Mouse (Mus musculus): ENCODE measurements around the gene Gpx1. TPM values are rescaled to one million over a fixed set of nuclear protein-coding genes. Genes with fewer than 3 reads are reported as not detected.

The Gpx1 gene
- polyA plus RNA-seq, 1 experiment from 2014 or later = 2,990 TPM

- Histone ChIP-seq H3K9me3 (ENCODE audit: control insufficient read depth, low read length) (no peaks in the 10 kb centered on the region), H3K4me2 (no peak overlapping the region), H3K4me1 (replicated peaks; ENCODE audit: control insufficient read depth, insufficient read depth, low read length) (peaks cover 2% of the 10 kb centered on the region; the same call in 1 of the 2 replicates), H3K9ac (ENCODE audit: low read depth, low read length) (no peak overlapping the region), H3K4me3 (ENCODE audit: low read depth, low read length) (no peak overlapping the region), H3K27ac (ENCODE audit: low read depth, low read length) (no peak overlapping the region), H3K27me3 (replicated peaks; ENCODE audit: control insufficient read depth, insufficient read depth, low read length) (no peaks in the 10 kb centered on the region), H3K36me3 (ENCODE audit: control insufficient read depth, insufficient read depth, low read length) (peaks cover 15% of the 10 kb centered on the region)
- WGBS = 100% methylated on average over 1 of the region's 1 CpGs
- no peak for ATAC-seq (replicated peaks; ENCODE audit: low FRiP score)
- no peak for DNase-seq (ENCODE audit: low spot score)
Observed at GRCm38 (mm10) chr9:108324784-108325183, 13.9 kb upstream of the Gpx1 start.

- Histone ChIP-seq H3K4me1 (replicated peaks; ENCODE audit: control insufficient read depth, insufficient read depth, low read length) (peaks cover 2% of the 10 kb centered on the region; the same call in 1 of the 2 replicates), H3K4me3 (ENCODE audit: low read depth, low read length) (no peak overlapping the region), H3K27me3 (replicated peaks; ENCODE audit: control insufficient read depth, insufficient read depth, low read length) (no peaks in the 10 kb centered on the region), H3K9me3 (ENCODE audit: control insufficient read depth, low read length) (no peaks in the 10 kb centered on the region), H3K27ac (ENCODE audit: low read depth, low read length) (no peak overlapping the region), H3K9ac (ENCODE audit: low read depth, low read length) (no peak overlapping the region), H3K4me2 (no peak overlapping the region), H3K36me3 (ENCODE audit: control insufficient read depth, insufficient read depth, low read length) (peaks cover 17% of the 10 kb centered on the region)
- WGBS = 99% methylated on average over 2 of the region's 2 CpGs
- DNase-seq (ENCODE audit: low spot score) = no peak
- no peak for ATAC-seq (replicated peaks; ENCODE audit: low FRiP score)
Observed at GRCm38 (mm10) chr9:108325811-108326210, 12.9 kb upstream of the Gpx1 start.

- peaks cover 21% of the 10 kb centered on the region for H3K36me3 ChIP-seq (ENCODE audit: control insufficient read depth, insufficient read depth, low read length)
- peak overlapping the region; percentile 74 for H3K4me2 ChIP-seq
- H3K4me1 ChIP-seq (replicated peaks; ENCODE audit: control insufficient read depth, insufficient read depth, low read length) = peaks cover 31% of the 10 kb centered on the region
- ATAC-seq (replicated peaks; ENCODE audit: low FRiP score) (no peak), DNase-seq (ENCODE audit: low spot score) (no peak)
- no peaks in the 10 kb centered on the region for H3K9me3 ChIP-seq (ENCODE audit: control insufficient read depth, low read length)
- peak overlapping the region; percentile 71 for H3K4me3 ChIP-seq (ENCODE audit: low read depth, low read length)
- peak overlapping the region; percentile 89 for H3K9ac ChIP-seq (ENCODE audit: low read depth, low read length)
- WGBS = 58% methylated on average over 10 of the region's 10 CpGs
- H3K27me3 ChIP-seq (replicated peaks; ENCODE audit: control insufficient read depth, insufficient read depth, low read length) = no peaks in the 10 kb centered on the region
- peak overlapping the region; percentile 98 for H3K27ac ChIP-seq (ENCODE audit: low read depth, low read length)
Observed at GRCm38 (mm10) chr9:108337848-108338550, 704 bp upstream of the Gpx1 start.

GRCm38 (mm10) chr9:108338551-108338885 is 185 bp upstream of the Gpx1 start:
- 25% methylated on average over 6 of the region's 6 CpGs for WGBS
- DNase-seq (ENCODE audit: low spot score) = peak; percentile 38
- peaks cover 21% of the 10 kb centered on the region for H3K36me3 ChIP-seq (ENCODE audit: control insufficient read depth, insufficient read depth, low read length)

GRCm38 (mm10) chr9:108339886-108340257 is 1.2 kb downstream of the Gpx1 start:
- H3K4me1 ChIP-seq (replicated peaks; ENCODE audit: control insufficient read depth, insufficient read depth, low read length) = peaks cover 48% of the 10 kb centered on the region
- peak overlapping the region; percentile 71 for H3K4me3 ChIP-seq (ENCODE audit: low read depth, low read length)
- H3K36me3 ChIP-seq (ENCODE audit: control insufficient read depth, insufficient read depth, low read length) = peaks cover 14% of the 10 kb centered on the region
- WGBS = 4% methylated on average over 20 of the region's 20 CpGs
- peak overlapping the region; percentile 98 for H3K27ac ChIP-seq (ENCODE audit: low read depth, low read length)
- ATAC-seq (replicated peaks; ENCODE audit: low FRiP score) (no peak), DNase-seq (ENCODE audit: low spot score) (peak; percentile 52)
- peak overlapping the region; percentile 74 for H3K4me2 ChIP-seq
- H3K9ac ChIP-seq (ENCODE audit: low read depth, low read length) = peak overlapping the region; percentile 89
- no peaks in the 10 kb centered on the region for H3K9me3 ChIP-seq (ENCODE audit: control insufficient read depth, low read length)
- no peaks in the 10 kb centered on the region for H3K27me3 ChIP-seq (replicated peaks; ENCODE audit: control insufficient read depth, insufficient read depth, low read length)

More at GRCm38 (mm10) chr9:108338551-108338885, 185 bp upstream of the Gpx1 start:
- Histone ChIP-seq H3K4me3 (ENCODE audit: low read depth, low read length) (peak overlapping the region; percentile 71), H3K9ac (ENCODE audit: low read depth, low read length) (peak overlapping the region; percentile 89), H3K4me1 (replicated peaks; ENCODE audit: control insufficient read depth, insufficient read depth, low read length) (peaks cover 37% of the 10 kb centered on the region), H3K9me3 (ENCODE audit: control insufficient read depth, low read length) (no peaks in the 10 kb centered on the region), H3K27ac (ENCODE audit: low read depth, low read length) (peak overlapping the region; percentile 98), H3K27me3 (replicated peaks; ENCODE audit: control insufficient read depth, insufficient read depth, low read length) (no peaks in the 10 kb centered on the region), H3K4me2 (peak overlapping the region; percentile 74)
- no peak for ATAC-seq (replicated peaks; ENCODE audit: low FRiP score)

GRCm38 (mm10) chr9:108340258-108341138 is 1.8 kb downstream of the Gpx1 start:
- Histone ChIP-seq H3K9me3 (ENCODE audit: control insufficient read depth, low read length) (no peaks in the 10 kb centered on the region), H3K9ac (ENCODE audit: low read depth, low read length) (peak overlapping the region; percentile 89), H3K4me2 (peak overlapping the region; percentile 74), H3K4me3 (ENCODE audit: low read depth, low read length) (peak overlapping the region; percentile 71), H3K27ac (ENCODE audit: low read depth, low read length) (peak overlapping the region; percentile 98), H3K27me3 (replicated peaks; ENCODE audit: control insufficient read depth, insufficient read depth, low read length) (no peaks in the 10 kb centered on the region), H3K36me3 (ENCODE audit: control insufficient read depth, insufficient read depth, low read length) (peaks cover 7% of the 10 kb centered on the region), H3K4me1 (replicated peaks; ENCODE audit: control insufficient read depth, insufficient read depth, low read length) (peaks cover 48% of the 10 kb centered on the region)
- ATAC-seq (replicated peaks; ENCODE audit: low FRiP score) = peak; percentile 71
- 25% methylated on average over 10 of the region's 10 CpGs for WGBS
- DNase-seq (ENCODE audit: low spot score) = peak; percentile 65

GRCm38 (mm10) chr9:108341139-108341475 is 2.4 kb downstream of the Gpx1 start:
- peak overlapping the region; percentile 89 for H3K9ac ChIP-seq (ENCODE audit: low read depth, low read length)
- H3K36me3 ChIP-seq (ENCODE audit: control insufficient read depth, insufficient read depth, low read length) = peaks cover 6% of the 10 kb centered on the region
- H3K27ac ChIP-seq (ENCODE audit: low read depth, low read length) = peak overlapping the region; percentile 98
- 63% methylated on average over 5 of the region's 5 CpGs for WGBS
- H3K4me3 ChIP-seq (ENCODE audit: low read depth, low read length) = peak overlapping the region; percentile 71
- ATAC-seq (replicated peaks; ENCODE audit: low FRiP score) (no peak), DNase-seq (ENCODE audit: low spot score) (no peak)
- H3K4me2 ChIP-seq = peak overlapping the region; percentile 74
- peaks cover 48% of the 10 kb centered on the region for H3K4me1 ChIP-seq (replicated peaks; ENCODE audit: control insufficient read depth, insufficient read depth, low read length)
- no peaks in the 10 kb centered on the region for H3K27me3 ChIP-seq (replicated peaks; ENCODE audit: control insufficient read depth, insufficient read depth, low read length)
- H3K9me3 ChIP-seq (ENCODE audit: control insufficient read depth, low read length) = no peaks in the 10 kb centered on the region

- Histone ChIP-seq H3K27ac (ENCODE audit: low read depth, low read length) (peak overlapping the region; percentile 98), H3K4me3 (ENCODE audit: low read depth, low read length) (peak overlapping the region; percentile 71), H3K4me2 (peak overlapping the region; percentile 74), H3K9me3 (ENCODE audit: control insufficient read depth, low read length) (no peaks in the 10 kb centered on the region), H3K9ac (ENCODE audit: low read depth, low read length) (peak overlapping the region; percentile 89), H3K27me3 (replicated peaks; ENCODE audit: control insufficient read depth, insufficient read depth, low read length) (no peaks in the 10 kb centered on the region), H3K36me3 (ENCODE audit: control insufficient read depth, insufficient read depth, low read length) (peaks cover 4% of the 10 kb centered on the region; the same call in 1 of the 2 replicates), H3K4me1 (replicated peaks; ENCODE audit: control insufficient read depth, insufficient read depth, low read length) (peaks cover 48% of the 10 kb centered on the region)
- DNase-seq (ENCODE audit: low spot score) = no peak
- ATAC-seq (replicated peaks; ENCODE audit: low FRiP score) = no peak
Observed at GRCm38 (mm10) chr9:108341801-108342200, 3.1 kb downstream of the Gpx1 start.
